Mouse (Mus musculus): ENCODE measurements around the gene Ifng.

DNA sequence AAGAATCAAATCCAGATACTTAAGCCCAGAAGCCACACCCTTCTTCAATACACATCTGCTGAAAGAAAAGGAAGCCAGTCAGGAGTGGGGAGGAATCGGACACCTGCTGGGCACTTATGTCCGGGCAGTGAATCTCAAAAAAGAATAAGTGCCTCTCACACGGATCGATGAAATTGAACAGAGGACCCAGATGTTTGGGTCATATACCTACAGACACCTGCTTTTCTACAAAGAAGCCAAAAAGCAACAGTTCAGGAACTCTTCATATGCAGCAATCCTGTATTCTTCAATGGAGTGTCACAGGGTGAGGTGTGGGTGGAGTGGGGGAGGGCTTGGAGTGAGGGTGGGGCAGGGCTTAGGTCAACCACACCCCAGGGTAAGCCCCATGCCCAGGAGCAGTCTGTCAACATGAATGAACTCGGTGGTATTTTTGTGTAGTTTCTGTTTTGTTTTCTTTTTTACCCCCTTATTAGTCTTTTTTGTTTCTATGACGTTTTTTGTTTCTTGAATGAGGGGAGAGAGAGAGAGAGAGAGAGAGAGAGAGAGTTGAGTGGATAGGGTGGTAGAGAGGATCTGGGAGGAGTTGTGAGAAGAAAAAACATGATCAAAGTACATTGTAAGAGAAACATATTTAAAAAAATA is 20.4 kb downstream of the Ifng start:
- no peak for TF ChIP-seq POLR2A (IDR thresholded peaks at IDR 0.05; ENCODE audit: low read depth, low read length)
- no peak for TF ChIP-seq CTCF (IDR thresholded peaks at IDR 0.05; ENCODE audit: borderline replicate concordance, insufficient read depth, low read length)
